ENCODE assay signal across 9 mouse cellular contexts in the genomic region with DNA sequence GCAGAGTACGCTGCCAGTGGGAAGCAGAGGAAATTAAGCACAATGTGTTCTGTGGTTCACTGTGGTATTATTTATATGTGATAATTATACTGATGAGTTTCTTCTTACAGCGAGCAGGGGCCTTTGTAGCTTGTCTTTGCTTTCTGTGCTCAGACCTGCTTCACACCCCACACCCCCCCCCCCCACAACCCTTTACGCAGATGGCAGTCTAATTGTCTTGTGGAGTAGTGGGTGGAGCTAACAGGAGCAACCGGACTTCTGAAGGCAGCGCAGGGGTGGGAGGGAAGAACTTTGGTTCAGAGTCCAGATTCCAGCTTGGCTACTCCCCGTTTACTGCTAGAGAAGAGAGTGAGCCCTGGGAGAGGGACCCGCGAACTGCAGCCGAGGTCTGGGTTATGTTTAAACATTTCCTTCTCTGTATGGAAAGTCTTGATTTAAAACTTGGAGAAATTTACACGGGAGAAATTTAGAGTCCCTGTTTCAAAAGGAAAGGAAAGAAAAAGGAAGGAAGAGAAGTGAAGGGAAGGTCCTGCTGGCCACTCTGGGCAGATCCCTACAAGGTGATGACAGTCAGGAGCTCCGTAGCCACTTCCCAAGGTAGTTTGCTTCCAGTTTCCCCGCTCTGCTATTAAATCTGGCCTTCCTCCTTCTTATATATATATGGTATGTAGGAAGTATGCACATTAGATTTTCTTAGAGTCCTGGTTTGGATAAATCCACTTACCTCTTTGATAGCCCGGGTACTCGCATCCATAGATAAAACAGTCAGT. TPM values are rescaled to one million over a fixed set of nuclear protein-coding genes. Genes with fewer than 3 reads are reported as not detected.
A peak's percentile ranks its signal among the peaks of the same experiment; 100 is the strongest.
DNase-seq lines count a peak whose midpoint lies in the region; ATAC-seq lines count a peak whose summit lies in the region.
"Had no signal": no experiment of that assay in that cellular context is flagged by ENCODE, and none has a peak within 500 bp of the region (broad histone marks: within the 10 kb centered on the region; RNA-seq: fewer than 3 reads in every experiment).

No protein-coding gene starts in this region.

- no peaks in the 10 kb centered on the region for H3K36me3 ChIP-seq in heart, embryonic 16.5 days (ENCODE audit: control insufficient read depth, insufficient read depth)
- H3K36me3 ChIP-seq in hindbrain, embryonic 10.5 days = no peaks in the 10 kb centered on the region
- H3K36me3 ChIP-seq in limb, embryonic 10.5 days = no peaks in the 10 kb centered on the region
- H3K36me3 ChIP-seq in neural tube, embryonic 15.5 days = no peaks in the 10 kb centered on the region

- peak; percentile 83 for ATAC-seq in heart, embryonic 16.5 days (replicated peaks; ENCODE audit: extremely low read depth, insufficient read depth, low FRiP score)
- ATAC-seq in neural tube, embryonic 15.5 days (ENCODE audit: low FRiP score) = peak; percentile 47; the same call in 1 of the 2 replicates

- H3K27ac ChIP-seq in heart, embryonic 16.5 days (ENCODE audit: low read length) = peak overlapping the region; percentile 79
- peak overlapping the region; percentile 53 for H3K27ac ChIP-seq in hindbrain, embryonic 10.5 days
- H3K27ac ChIP-seq in limb, embryonic 10.5 days = peak overlapping the region; percentile 19; the same call in 1 of the 2 replicates
- H3K27ac ChIP-seq in neural tube, embryonic 15.5 days (replicated peaks) = peak overlapping the region; percentile 42; the same call in 1 of the 2 replicates

- 27% methylated on average over 14 of the region's 14 CpGs for WGBS in heart, embryonic 16.5 days
- 37% methylated on average over 14 of the region's 14 CpGs for WGBS in hindbrain, embryonic 10.5 days
- WGBS in limb, embryonic 10.5 days = 36% methylated on average over 14 of the region's 14 CpGs
- 29% methylated on average over 14 of the region's 14 CpGs for WGBS in neural tube, embryonic 15.5 days

- H3K4me1 ChIP-seq in heart, embryonic 16.5 days (ENCODE audit: control insufficient read depth, insufficient read depth, low read length) = peaks cover 20% of the 10 kb centered on the region
- peaks cover 27% of the 10 kb centered on the region for H3K4me1 ChIP-seq in hindbrain, embryonic 10.5 days (replicated peaks)
- peaks cover 25% of the 10 kb centered on the region for H3K4me1 ChIP-seq in limb, embryonic 10.5 days
- peaks cover 16% of the 10 kb centered on the region for H3K4me1 ChIP-seq in neural tube, embryonic 15.5 days

- H3K9me3 ChIP-seq in heart, embryonic 16.5 days (replicated peaks; ENCODE audit: control insufficient read depth, low read length) = no peaks in the 10 kb centered on the region
- H3K9me3 ChIP-seq in hindbrain, embryonic 10.5 days = no peaks in the 10 kb centered on the region
- no peaks in the 10 kb centered on the region for H3K9me3 ChIP-seq in limb, embryonic 10.5 days (replicated peaks)
- H3K9me3 ChIP-seq in neural tube, embryonic 15.5 days (replicated peaks) = no peaks in the 10 kb centered on the region

- no peak for DNase-seq in heart, adult 18-20 months
- peak; percentile 32 for DNase-seq in hindbrain, embryonic 10.5 days (ENCODE audit: low spot score)
- no peak for DNase-seq in limb, embryonic 10.5 days (ENCODE audit: low spot score)
- DNase-seq in right cerebral cortex, postnatal 4 days = no peak
- DNase-seq in adrenal gland, postnatal 4 days (ENCODE audit: low spot score in 2 of 2) = no peak
- DNase-seq in thymus, postnatal 10 days (ENCODE audit: low spot score in 2 of 2) = no peak

- H3K4me3 ChIP-seq in heart, embryonic 16.5 days (ENCODE audit: low read length) = peak overlapping the region; percentile 25; the same call in 1 of the 2 replicates
- no peak overlapping the region for H3K4me3 ChIP-seq in hindbrain, embryonic 10.5 days
- peak overlapping the region; percentile 25 for H3K4me3 ChIP-seq in limb, embryonic 10.5 days
- H3K4me3 ChIP-seq in neural tube, embryonic 15.5 days (replicated peaks) = no peak overlapping the region

- H3K27me3 ChIP-seq in heart, embryonic 16.5 days (ENCODE audit: control insufficient read depth, insufficient read depth, low read length) = no peaks in the 10 kb centered on the region
- no peaks in the 10 kb centered on the region for H3K27me3 ChIP-seq in hindbrain, embryonic 10.5 days (ENCODE audit: insufficient read depth, poor library complexity, severe bottlenecking)
- H3K27me3 ChIP-seq in limb, embryonic 10.5 days (ENCODE audit: low read depth, poor library complexity, severe bottlenecking) = no peaks in the 10 kb centered on the region
- no peaks in the 10 kb centered on the region for H3K27me3 ChIP-seq in neural tube, embryonic 15.5 days (replicated peaks)
- H3K27me3 ChIP-seq: CH12.LX had no signal

- H3K9ac ChIP-seq in heart, embryonic 16.5 days (ENCODE audit: low read length) = peak overlapping the region; percentile 57
- no peak overlapping the region for H3K9ac ChIP-seq in neural tube, embryonic 15.5 days (replicated peaks)

- peak overlapping the region; percentile 61 for H3K4me2 ChIP-seq in heart, embryonic 16.5 days (ENCODE audit: low read depth, low read length)
- H3K4me2 ChIP-seq in neural tube, embryonic 15.5 days = peak overlapping the region; percentile 42

RNA-seq across cellular contexts. Expression of gene Map3k20, which starts 30.4 kb away (rescaled TPM):
- 46.4 and 49.4 TPM in 2 replicates for polyA plus RNA-seq in heart, embryonic 16.5 days (2015; fragmentation: Nextera tagmentation; extraction: Ambion mirVana)
- total RNA-seq in heart, adult 18-20 months (2021) = 100 to 1,000 TPM; 270 to 291 TPM
- polyA plus RNA-seq in hindbrain, embryonic 10.5 days (2016; fragmentation: Nextera tagmentation; extraction: Ambion mirVana) = 7.4 and 9.4 TPM in 2 replicates
- polyA plus RNA-seq in limb, embryonic 10.5 days (2016; fragmentation: Nextera tagmentation; extraction: Ambion mirVana) = 9.9 and 10.4 TPM in 2 replicates
- polyA plus RNA-seq in neural tube, embryonic 15.5 days (2015; fragmentation: Nextera tagmentation; extraction: Ambion mirVana) = 3.8 and 5.5 TPM in 2 replicates
- 10 to 100 TPM; 40.8 to 43.4 TPM for total RNA-seq in adrenal gland, postnatal 4 days (2021)

Comparison
In these comparisons a context has a peak if more than half of its experiments do, and no peak if none do; other contexts are left out.
1. H3K27ac ChIP-seq: peak in every context shown above with its lines; median percentile 79 in heart, embryonic 16.5 days; 53 in hindbrain, embryonic 10.5 days; 42 in neural tube, embryonic 15.5 days; 19 in limb, embryonic 10.5 days.
2. H3K4me3 ChIP-seq: peak in heart, embryonic 16.5 days (single experiment) and limb, embryonic 10.5 days (single experiment); none in hindbrain, embryonic 10.5 days (single experiment) and neural tube, embryonic 15.5 days (single experiment).